Mouse (Mus musculus) kidney, adult 10 weeks (tissue): ENCODE measurements around the gene Gm3099. TPM values are rescaled to one million over a fixed set of nuclear protein-coding genes. Genes with fewer than 3 reads are reported as not detected.

Experiments used
- polyA plus RNA-seq: library from polyadenylated mRNA; stranded (reverse); fragments of 350-450 nt; fragmentation: Illumina TruSeq; extraction: RNeasy Lipid Tissue Mini Kit (QIAGEN cat#74804); gene quantifications from one replicate; pipeline ENCODE4 v1.2.3, GENCODE M21; 2014; ENCODE audit warnings: low read depth, low replicate concordance

The Gm3099 gene
- not detected for polyA plus RNA-seq

DNA sequence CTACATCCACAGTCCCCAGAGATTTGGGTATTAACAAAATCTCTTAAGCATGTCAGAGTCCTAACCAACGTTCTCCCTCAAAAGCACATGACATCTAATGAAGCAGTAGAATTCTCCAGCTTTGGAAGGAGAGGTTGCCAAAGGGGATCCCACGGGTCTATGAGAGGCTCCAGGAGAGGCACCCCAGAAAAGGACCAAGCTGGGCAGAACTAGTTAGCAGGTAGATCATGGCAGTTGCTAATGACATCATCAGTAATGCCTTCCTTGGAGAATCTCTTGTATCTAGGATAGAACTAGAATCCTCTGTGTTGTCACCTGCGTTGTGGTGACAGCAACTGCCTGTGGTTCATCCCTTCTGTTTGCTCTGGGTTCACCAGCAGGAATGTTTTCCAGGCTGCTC is at the start of gene Gm3099:
Gm3099 (plus strand) TSS at position 301 of the 400 bp plus-strand sequence.

DNA sequence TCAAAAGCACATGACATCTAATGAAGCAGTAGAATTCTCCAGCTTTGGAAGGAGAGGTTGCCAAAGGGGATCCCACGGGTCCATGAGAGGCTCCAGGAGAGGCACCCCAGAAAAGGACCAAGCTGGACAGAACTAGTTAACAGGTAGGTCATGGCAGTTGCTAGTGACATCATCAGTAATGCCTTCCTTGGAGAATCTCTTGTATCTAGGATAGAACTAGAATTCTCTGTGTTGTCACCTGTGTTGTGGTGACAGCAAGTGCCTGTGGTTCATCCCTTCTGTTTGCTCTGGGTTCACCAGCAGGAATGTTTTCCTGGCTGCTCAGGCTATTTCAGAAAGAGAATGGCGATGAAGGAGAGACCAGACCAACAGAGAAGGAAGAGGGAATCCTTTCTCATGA is 34.9 kb upstream of the Gm3099 start, which contains the start of gene Gm3095:
Gm3095 (plus strand) TSS at position 301 of the 400 bp plus-strand sequence.

DNA sequence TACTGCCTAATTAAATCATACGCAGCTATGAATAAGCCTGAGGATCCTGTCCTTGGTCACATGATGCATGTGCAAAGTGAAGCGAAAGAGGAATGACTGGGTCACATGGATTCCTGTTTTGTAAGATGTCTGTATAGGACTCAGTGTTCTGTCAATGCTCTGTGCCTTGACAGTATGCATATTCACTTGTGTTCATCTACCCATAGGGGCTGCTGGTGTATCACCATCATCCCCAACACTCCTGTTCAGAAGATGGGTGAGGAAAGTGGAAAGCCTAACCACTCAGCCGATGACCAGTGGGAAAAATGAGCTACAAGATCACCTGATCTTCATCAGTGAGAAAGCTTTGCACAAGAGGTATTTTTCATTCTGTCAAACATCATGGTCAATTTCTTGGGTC is 25.4 kb downstream of the Gm3099 start, which contains the start of gene Gm5796:
Gm5796 (plus strand) TSS at position 301 of the 400 bp plus-strand sequence.

Other genes with a start within 250 kb of the Gm3099 start
- gene Gm3002, start 188.3 kb upstream of the Gm3099 start, polyA plus RNA-seq, result not detected
- gene Gm3033, start 152.1 kb upstream of the Gm3099 start, polyA plus RNA-seq, result not detected
- not detected for gene Gm2916, start 114.2 kb upstream of the Gm3099 start, polyA plus RNA-seq
- gene Gm3029, start 66.6 kb upstream of the Gm3099 start, polyA plus RNA-seq, result not detected
- gene Gm3095, start 34.8 kb upstream of the Gm3099 start, polyA plus RNA-seq, result not detected
- not detected for gene Gm5796, start 25.5 kb downstream of the Gm3099 start, polyA plus RNA-seq
- not detected for gene Gm3115, start 85.7 kb downstream of the Gm3099 start, polyA plus RNA-seq
- not detected for gene Gm8108, start 112.1 kb downstream of the Gm3099 start, polyA plus RNA-seq
- gene Gm3127, start 166.6 kb downstream of the Gm3099 start, polyA plus RNA-seq, result not detected
- gene Gm2974, start 184.2 kb downstream of the Gm3099 start, polyA plus RNA-seq, result 0.24 TPM